Mouse (Mus musculus): ENCODE results near the gene Col20a1.

DNA sequence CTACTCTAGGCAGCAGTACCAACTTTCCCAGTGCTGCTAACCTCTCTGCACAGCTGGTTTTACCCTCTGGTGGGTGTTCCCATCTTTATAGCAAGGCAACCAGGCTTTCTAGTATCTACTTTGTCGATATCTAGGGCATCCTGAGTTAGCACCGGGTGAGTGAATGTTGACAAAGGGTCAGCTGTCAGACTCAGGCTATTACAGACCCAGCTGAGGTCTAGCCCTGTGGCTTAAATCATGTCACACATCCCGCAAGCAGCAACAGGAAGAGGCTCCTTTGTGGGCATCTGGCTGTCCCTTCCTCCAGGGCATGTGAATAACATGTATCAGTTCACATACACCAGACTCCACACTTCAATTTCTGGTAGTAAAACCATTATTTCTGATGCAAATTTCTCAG is 71.9 kb downstream of the Col20a1 start:
- no peak for TF ChIP-seq POLR2A (IDR thresholded peaks at IDR 0.05; ENCODE audit: insufficient read depth, low read depth, low read length)
- TF ChIP-seq CTCF (IDR thresholded peaks at IDR 0.05; ENCODE audit: insufficient read depth, low read depth, low read length) = no peak
